Mouse (Mus musculus): ENCODE measurements around the gene Ntrk2.

GRCm38 (mm10) chr13:58945781-58946180 is 139.4 kb downstream of the Ntrk2 start:
- no peak for TF ChIP-seq POLR2A (IDR thresholded peaks at IDR 0.05; ENCODE audit: borderline replicate concordance, extremely low read depth, low read depth, low read length)
- TF ChIP-seq CTCF (IDR thresholded peaks at IDR 0.05; ENCODE audit: insufficient read depth, low read length), result no peak

All from lung, adult 2 months (tissue).